Mouse (Mus musculus): Measurements from ENCODE around the gene Vsig10.
"Not testable (repeated sequence)": the region's sequence is repeated elsewhere in the genome, so short reads cannot be mapped to it uniquely, and the experiment has no call there.

The Vsig10 gene

GRCm38 (mm10) chr5:117318741-117319629 is at the start of gene Vsig10:
Vsig10 (plus strand) TSS chr5:117319083.
- ATAC-seq (ENCODE audit: low TSS enrichment) = peak; percentile 88

- no peak for ATAC-seq (ENCODE audit: low TSS enrichment)
Observed at GRCm38 (mm10) chr5:117269395-117269794, 49.5 kb upstream of the Vsig10 start.

GRCm38 (mm10) chr5:117271945-117272344 is 46.9 kb upstream of the Vsig10 start:
- peak; percentile 85 for ATAC-seq (ENCODE audit: low TSS enrichment)

- ATAC-seq (ENCODE audit: low TSS enrichment) = no peak
Observed at GRCm38 (mm10) chr5:117274817-117275216, 44.1 kb upstream of the Vsig10 start.

GRCm38 (mm10) chr5:117277784-117278183 is 41.1 kb upstream of the Vsig10 start:
- ATAC-seq (ENCODE audit: low TSS enrichment) = no peak

GRCm38 (mm10) chr5:117278809-117279668 is 39.8 kb upstream of the Vsig10 start:
- ATAC-seq (ENCODE audit: low TSS enrichment) = no peak

- no peak for ATAC-seq (ENCODE audit: low TSS enrichment)
Observed at GRCm38 (mm10) chr5:117279669-117280050, 39.2 kb upstream of the Vsig10 start.

- no peak for ATAC-seq (ENCODE audit: low TSS enrichment)
Observed at GRCm38 (mm10) chr5:117281536-117281935, 37.3 kb upstream of the Vsig10 start.

- ATAC-seq (ENCODE audit: low TSS enrichment) = no peak
Observed at GRCm38 (mm10) chr5:117282360-117282759, 36.5 kb upstream of the Vsig10 start.

GRCm38 (mm10) chr5:117284029-117284428 is 34.9 kb upstream of the Vsig10 start:
- ATAC-seq (ENCODE audit: low TSS enrichment) = peak; percentile 10; the same call in 1 of the 2 replicates

GRCm38 (mm10) chr5:117284682-117285081 is 34.2 kb upstream of the Vsig10 start:
- ATAC-seq (ENCODE audit: low TSS enrichment) = no peak

- ATAC-seq (ENCODE audit: low TSS enrichment) = no peak
Observed at GRCm38 (mm10) chr5:117285266-117285665, 33.6 kb upstream of the Vsig10 start.

- no peak for ATAC-seq (ENCODE audit: low TSS enrichment)
Observed at GRCm38 (mm10) chr5:117286286-117286685, 32.6 kb upstream of the Vsig10 start.

GRCm38 (mm10) chr5:117286831-117287822 is 31.8 kb upstream of the Vsig10 start, which contains the start of gene Pebp1:
Pebp1 (minus strand) TSS chr5:117287625.
- ATAC-seq (ENCODE audit: low TSS enrichment) = peak; percentile 96

- no peak for ATAC-seq (ENCODE audit: low TSS enrichment)
Observed at GRCm38 (mm10) chr5:117289646-117290045, 29.2 kb upstream of the Vsig10 start.

- no peak for ATAC-seq (ENCODE audit: low TSS enrichment)
Observed at GRCm38 (mm10) chr5:117290081-117290480, 28.8 kb upstream of the Vsig10 start.

- no peak for ATAC-seq (ENCODE audit: low TSS enrichment)
Observed at GRCm38 (mm10) chr5:117291312-117291711, 27.6 kb upstream of the Vsig10 start.

- ATAC-seq (ENCODE audit: low TSS enrichment) = no peak
Observed at GRCm38 (mm10) chr5:117292547-117292946, 26.3 kb upstream of the Vsig10 start.

GRCm38 (mm10) chr5:117293776-117294175 is 25.1 kb upstream of the Vsig10 start:
- not testable (repeated sequence) for ATAC-seq (ENCODE audit: low TSS enrichment)

- ATAC-seq (ENCODE audit: low TSS enrichment) = no peak
Observed at GRCm38 (mm10) chr5:117295011-117295410, 23.9 kb upstream of the Vsig10 start.

GRCm38 (mm10) chr5:117302899-117303298 is 16.0 kb upstream of the Vsig10 start:
- no peak for ATAC-seq (ENCODE audit: low TSS enrichment)

Data from frontal cortex, adult (tissue).